Mouse (Mus musculus): Measurements from ENCODE around the gene Tnfrsf4. TPM values are rescaled to one million over a fixed set of nuclear protein-coding genes. Genes with fewer than 3 reads are reported as not detected.

The Tnfrsf4 gene
- polyA plus RNA-seq, 1 experiment from 2014 or later = 0.47 TPM

- H3K4me3 ChIP-seq (ENCODE audit: low read depth, low read length) = no peak overlapping the region
- DNase-seq (no peak), ATAC-seq (ENCODE audit: insufficient read depth) (no peak)
- H3K27ac ChIP-seq (ENCODE audit: low read depth) = no peak overlapping the region
- H3K9me3 ChIP-seq (ENCODE audit: low read depth, low read length) = no peaks in the 10 kb centered on the region
- no peak overlapping the region for H3K4me2 ChIP-seq
- no peak overlapping the region for H3K9ac ChIP-seq
- H3K4me1 ChIP-seq (ENCODE audit: insufficient read depth) = no peaks in the 10 kb centered on the region
- TF ChIP-seq CTCF (IDR thresholded peaks at IDR 0.05; ENCODE audit: low read depth) = no peak
- 24% methylated on average over 2 of the region's 2 CpGs for WGBS
- no peaks in the 10 kb centered on the region for H3K27me3 ChIP-seq (ENCODE audit: insufficient read depth, low read length)
- no peaks in the 10 kb centered on the region for H3K36me3 ChIP-seq (ENCODE audit: insufficient read depth)
Observed at GRCm38 (mm10) chr4:155983788-155984187, 29.9 kb upstream of the Tnfrsf4 start.

- 81% methylated on average over 22 of the region's 22 CpGs for WGBS
- H3K9me3 ChIP-seq (ENCODE audit: low read depth, low read length) = no peaks in the 10 kb centered on the region
- peak overlapping the region; percentile 76 for H3K9ac ChIP-seq
- peak overlapping the region; percentile 86 for H3K4me3 ChIP-seq (ENCODE audit: low read depth, low read length)
- ATAC-seq (ENCODE audit: insufficient read depth) = no peak
- H3K27me3 ChIP-seq (ENCODE audit: insufficient read depth, low read length) = no peaks in the 10 kb centered on the region
- H3K4me2 ChIP-seq = peak overlapping the region; percentile 100
- TF ChIP-seq CTCF (IDR thresholded peaks at IDR 0.05; ENCODE audit: low read depth) = no peak
- peak overlapping the region; percentile 96; the same call in 1 of the 2 replicates for H3K27ac ChIP-seq (ENCODE audit: low read depth)
- peaks cover 17% of the 10 kb centered on the region for H3K36me3 ChIP-seq (ENCODE audit: insufficient read depth)
- peaks cover 13% of the 10 kb centered on the region for H3K4me1 ChIP-seq (ENCODE audit: insufficient read depth)
- DNase-seq = no peak
Observed at GRCm38 (mm10) chr4:155991211-155991907, 22.3 kb upstream of the Tnfrsf4 start.

- no peak for TF ChIP-seq CTCF (IDR thresholded peaks at IDR 0.05; ENCODE audit: low read depth)
- ATAC-seq (ENCODE audit: insufficient read depth) = no peak; the same call in 1 of the 2 replicates
Observed at GRCm38 (mm10) chr4:155991908-155992230, 21.8 kb upstream of the Tnfrsf4 start.

GRCm38 (mm10) chr4:155992241-155992905 lies 21.3 kb upstream of the Tnfrsf4 start, which contains the start of the genes B3galt6 and Sdf4:
TSS of gene B3galt6 (minus strand) at chr4:155992649.
TSS of gene Sdf4 (plus strand) at chr4:155992872.
- Histone ChIP-seq H3K4me3 (ENCODE audit: low read depth, low read length) (peak within 1 kb of the TSS; percentile 86), H3K27me3 (ENCODE audit: insufficient read depth, low read length) (no peaks in the 10 kb centered on the region), H3K9me3 (ENCODE audit: low read depth, low read length) (no peaks in the 10 kb centered on the region), H3K4me1 (ENCODE audit: insufficient read depth) (peaks cover 13% of the 10 kb centered on the region), H3K4me2 (peak within 1 kb of the TSS; percentile 100), H3K27ac (ENCODE audit: low read depth) (peak within 1 kb of the TSS; percentile 96), H3K9ac (peak within 1 kb of the TSS; percentile 84), H3K36me3 (ENCODE audit: insufficient read depth) (peaks cover 27% of the 10 kb centered on the region)
- under 1% methylated on average over 94 of the region's 99 CpGs for WGBS
- DNase-seq (peak; percentile 94), ATAC-seq (ENCODE audit: insufficient read depth) (peak; percentile 89)
- TF ChIP-seq CTCF (IDR thresholded peaks at IDR 0.05; ENCODE audit: low read depth) = peak; percentile 54

More at GRCm38 (mm10) chr4:155991908-155992230, 21.8 kb upstream of the Tnfrsf4 start:
- Histone ChIP-seq H3K4me2 (peak overlapping the region; percentile 100), H3K9me3 (ENCODE audit: low read depth, low read length) (no peaks in the 10 kb centered on the region), H3K9ac (peak overlapping the region; percentile 76), H3K27ac (ENCODE audit: low read depth) (peak overlapping the region; percentile 96), H3K36me3 (ENCODE audit: insufficient read depth) (peaks cover 22% of the 10 kb centered on the region), H3K4me1 (ENCODE audit: insufficient read depth) (peaks cover 13% of the 10 kb centered on the region), H3K27me3 (ENCODE audit: insufficient read depth, low read length) (no peaks in the 10 kb centered on the region), H3K4me3 (ENCODE audit: low read depth, low read length) (peak overlapping the region; percentile 86)
- no peak for DNase-seq
- 24% methylated on average over 37 of the region's 37 CpGs for WGBS

GRCm38 (mm10) chr4:155992906-155993547 lies 20.6 kb upstream of the Tnfrsf4 start:
- H3K9me3 ChIP-seq (ENCODE audit: low read depth, low read length) = no peaks in the 10 kb centered on the region
- H3K9ac ChIP-seq = peak overlapping the region; percentile 84
- peaks cover 34% of the 10 kb centered on the region for H3K36me3 ChIP-seq (ENCODE audit: insufficient read depth)
- DNase-seq = peak; percentile 98
- TF ChIP-seq CTCF (IDR thresholded peaks at IDR 0.05; ENCODE audit: low read depth) = peak; percentile 32; the same call in 1 of the 2 replicates
- ATAC-seq (ENCODE audit: insufficient read depth) = peak; percentile 87
- H3K27ac ChIP-seq (ENCODE audit: low read depth) = peak overlapping the region; percentile 92
- peak overlapping the region; percentile 69 for H3K4me2 ChIP-seq
- H3K4me3 ChIP-seq (ENCODE audit: low read depth, low read length) = peak overlapping the region; percentile 86
- peaks cover 13% of the 10 kb centered on the region for H3K4me1 ChIP-seq (ENCODE audit: insufficient read depth)
- under 1% methylated on average over 70 of the region's 70 CpGs for WGBS
- H3K27me3 ChIP-seq (ENCODE audit: insufficient read depth, low read length) = no peaks in the 10 kb centered on the region

GRCm38 (mm10) chr4:155993606-155994005 lies 20.0 kb upstream of the Tnfrsf4 start:
- TF ChIP-seq CTCF (IDR thresholded peaks at IDR 0.05; ENCODE audit: low read depth) = no peak
- Histone ChIP-seq H3K4me3 (ENCODE audit: low read depth, low read length) (peak overlapping the region; percentile 86), H3K4me2 (peak overlapping the region; percentile 69), H3K27ac (ENCODE audit: low read depth) (peak overlapping the region; percentile 92), H3K9me3 (ENCODE audit: low read depth, low read length) (no peaks in the 10 kb centered on the region), H3K36me3 (ENCODE audit: insufficient read depth) (peaks cover 40% of the 10 kb centered on the region), H3K4me1 (ENCODE audit: insufficient read depth) (peaks cover 13% of the 10 kb centered on the region), H3K27me3 (ENCODE audit: insufficient read depth, low read length) (no peaks in the 10 kb centered on the region), H3K9ac (peak overlapping the region; percentile 84)
- DNase-seq = no peak
- 4% methylated on average over 15 of the region's 15 CpGs for WGBS
- no peak for ATAC-seq (ENCODE audit: insufficient read depth)

- no peak for ATAC-seq (ENCODE audit: insufficient read depth)
- H3K27me3 ChIP-seq (ENCODE audit: insufficient read depth, low read length) = no peaks in the 10 kb centered on the region
- no peak overlapping the region for H3K9ac ChIP-seq
- no peak for DNase-seq
- H3K9me3 ChIP-seq (ENCODE audit: low read depth, low read length) = no peaks in the 10 kb centered on the region
- TF ChIP-seq CTCF (IDR thresholded peaks at IDR 0.05; ENCODE audit: low read depth) = no peak
- no peak overlapping the region for H3K4me2 ChIP-seq
- H3K4me3 ChIP-seq (ENCODE audit: low read depth, low read length) = no peak overlapping the region
- H3K4me1 ChIP-seq (ENCODE audit: insufficient read depth) = no peaks in the 10 kb centered on the region
- H3K36me3 ChIP-seq (ENCODE audit: insufficient read depth) = peaks cover 93% of the 10 kb centered on the region
- no peak overlapping the region for H3K27ac ChIP-seq (ENCODE audit: low read depth)
- 89% methylated on average over 3 of the region's 3 CpGs for WGBS
Observed at GRCm38 (mm10) chr4:156004109-156004508, 9.5 kb upstream of the Tnfrsf4 start.

Measured in lung, embryonic 14.5 days (tissue).